In genomic region chr10:19491513-19492380, GRCm38 (mm10) we compare ENCODE assay signal across 8 mouse cellular contexts.
DNase-seq lines count a peak whose midpoint lies in the region; ATAC-seq lines count a peak whose summit lies in the region.

No protein-coding gene starts in this region.

- ATAC-seq in forebrain, embryonic 11.5 days (replicated peaks; ENCODE audit: low FRiP score) = no peak
- peak; percentile 68 for ATAC-seq in megakaryocyte, adult 5-6 weeks (ENCODE audit: poor library complexity, severe bottlenecking)

- no peak overlapping the region for H3K4me2 ChIP-seq in forebrain, embryonic 11.5 days (ENCODE audit: low read depth, low read length, severe bottlenecking)

- H3K36me3 ChIP-seq in forebrain, embryonic 11.5 days (ENCODE audit: control insufficient read depth, insufficient read depth, low read length) = no peaks in the 10 kb centered on the region
- H3K36me3 ChIP-seq in forebrain, embryonic 10.5 days (replicated peaks) = no peaks in the 10 kb centered on the region

- H3K9me3 ChIP-seq in forebrain, embryonic 11.5 days (ENCODE audit: control insufficient read depth, low read length) = no peaks in the 10 kb centered on the region
- H3K9me3 ChIP-seq in forebrain, embryonic 10.5 days = no peaks in the 10 kb centered on the region

- DNase-seq in forebrain, embryonic 11.5 days (ENCODE audit: low spot score) = peak; percentile 60
- DNase-seq in forebrain, embryonic 10.5 days (ENCODE audit: extremely low spot score, low spot score) = no peak
- DNase-seq in CD8-positive naive resting alpha-beta T cell, adult 2 months (ENCODE audit: low read depth in 2 of 2, low spot score in 2 of 2) = peak; percentile 77 to 83
- DNase-seq in brain, adult 2 months (ENCODE audit: low read depth, low spot score) = peak; percentile 41
- DNase-seq in frontal cortex, postnatal 14 days (ENCODE audit: low spot score in 2 of 2) = peak; percentile 11 to 55
- peak; percentile 42 for DNase-seq in large intestine, adult 2 months (ENCODE audit: low read depth, low spot score)
- peak; percentile 70 to 91 for DNase-seq in spleen, postnatal 4 days (ENCODE audit: low spot score in 2 of 2)

- H3K27ac ChIP-seq in forebrain, embryonic 11.5 days (ENCODE audit: low read depth, low read length) = no peak overlapping the region
- no peak overlapping the region for H3K27ac ChIP-seq in forebrain, embryonic 10.5 days

- no peaks in the 10 kb centered on the region for H3K27me3 ChIP-seq in forebrain, embryonic 11.5 days (ENCODE audit: control insufficient read depth, insufficient read depth, low read length)
- H3K27me3 ChIP-seq in forebrain, embryonic 10.5 days (ENCODE audit: poor library complexity, severe bottlenecking) = peaks cover 18% of the 10 kb centered on the region

- WGBS in forebrain, embryonic 11.5 days = 71% methylated on average over 20 of the region's 21 CpGs
- 72% methylated on average over 21 of the region's 21 CpGs for WGBS in forebrain, embryonic 10.5 days
- 17% methylated on average over 21 of the region's 21 CpGs for WGBS in large intestine, adult 2 months

- no peak overlapping the region for H3K4me3 ChIP-seq in forebrain, embryonic 11.5 days (ENCODE audit: low read depth, low read length)
- H3K4me3 ChIP-seq in forebrain, embryonic 10.5 days = no peak overlapping the region

- no peaks in the 10 kb centered on the region for H3K4me1 ChIP-seq in forebrain, embryonic 11.5 days (replicated peaks; ENCODE audit: control insufficient read depth, insufficient read depth, low read length)
- H3K4me1 ChIP-seq in forebrain, embryonic 10.5 days = peaks cover 8% of the 10 kb centered on the region; the same call in 1 of the 2 replicates

- H3K9ac ChIP-seq in forebrain, embryonic 11.5 days (ENCODE audit: low read length) = no peak overlapping the region
